Mouse (Mus musculus) liver, adult 2 months (tissue): Measurements from ENCODE around the gene Gm3099. TPM values are rescaled to one million over a fixed set of nuclear protein-coding genes. Genes with fewer than 3 reads are reported as not detected.
"Not testable (repeated sequence)": the region's sequence is repeated elsewhere in the genome, so short reads cannot be mapped to it uniquely, and the experiment has no call there.

Experiments
- DNase-seq: peaks from one replicate; pipeline ENCODE4 v3.0.0-alpha.2; 2011; ENCODE audit warnings: low read depth, low spot score; ENCODE audit errors: extremely low read depth
- H3K27ac ChIP-seq: fragments of 200-500 bp; replicated peaks from 2 replicates; pipeline ENCODE4 v1.5.1; 2012; ENCODE audit warnings: low read depth, mild to moderate bottlenecking, control low read depth, inconsistent platforms, low read length; ENCODE audit not compliant: insufficient read depth
- H3K27me3 ChIP-seq: fragments of 200-500 bp; 2 replicates; pipeline ENCODE4 v1.6.1; 2012; ENCODE audit warnings: mild to moderate bottlenecking, moderate library complexity, low read length, inconsistent platforms; ENCODE audit not compliant: control insufficient read depth, insufficient read depth
- H3K36me3 ChIP-seq: fragments of 200-500 bp; 2 replicates; pipeline ENCODE4 v1.6.1; 2012; ENCODE audit warnings: low read length, inconsistent platforms; ENCODE audit not compliant: control insufficient read depth, insufficient read depth
- H3K4me1 ChIP-seq: fragments of 200-500 bp; 2 replicates; pipeline ENCODE4 v1.6.1; 2011; ENCODE audit warnings: low read length; ENCODE audit not compliant: control insufficient read depth, insufficient read depth
- H3K4me3 ChIP-seq: fragments of 200-500 bp; 2 replicates; pipeline ENCODE4 v1.5.1; 2011; ENCODE audit warnings: low read depth, mild to moderate bottlenecking, control low read depth, low read length, moderate library complexity; ENCODE audit not compliant: insufficient read depth
- H3K79me2 ChIP-seq: fragments of 200-500 bp; 2 replicates; pipeline ENCODE4 v1.6.1; 2012; ENCODE audit warnings: inconsistent platforms, mild to moderate bottlenecking, low read length, moderate library complexity; ENCODE audit not compliant: control insufficient read depth, insufficient read depth
- H3K9ac ChIP-seq: fragments of 200-500 bp; 2 replicates; pipeline ENCODE4 v1.6.1; 2012; ENCODE audit warnings: low read depth, mild to moderate bottlenecking, control low read depth, inconsistent platforms, low read length
- WGBS: fragments of 180-500 bp; shearing (Covaris S2); methylation state at CpG from one replicate; pipeline ENCODE4 v1.1.7; 2018; 5-methylcytosine and 5-hydroxymethylcytosine counted together
- polyA plus RNA-seq: library from polyadenylated mRNA; depleted of rRNA; stranded (reverse); fragments of >200 nt; gene quantifications from 2 replicates; pipeline ENCODE4 v1.2.3, GENCODE M21; 2012; rRNA removed
- total RNA-seq: library from RNA; depleted of rRNA; stranded (reverse); fragments of >200 nt; gene quantifications from 2 replicates; pipeline ENCODE4 v1.2.3, GENCODE M21; 2014; rRNA removed

The Gm3099 gene
- total RNA-seq: not detected in 2 replicates
- not detected in 2 replicates for polyA plus RNA-seq

GRCm38 (mm10) chr14:3998094-3998493 lies at the start of gene Gm3099:
Gm3099 (plus strand) TSS chr14:3998394.
- DNase-seq, H3K27me3 ChIP-seq, H3K4me1 ChIP-seq, H3K27ac ChIP-seq, H3K4me3 ChIP-seq, H3K79me2 ChIP-seq, H3K9ac ChIP-seq, H3K36me3 ChIP-seq: not testable (repeated sequence)
- WGBS: 69% methylated on average over 1 of the region's 3 CpGs

- not testable (repeated sequence) for H3K27ac ChIP-seq, H3K79me2 ChIP-seq, H3K27me3 ChIP-seq, H3K36me3 ChIP-seq, H3K9ac ChIP-seq, H3K4me3 ChIP-seq, H3K4me1 ChIP-seq, DNase-seq
- WGBS: no CpG with 5 or more reads among the region's 2 CpGs
These were observed 34.9 kb upstream of the Gm3099 start, which contains the start of gene Gm3095 for GRCm38 (mm10) chr14:3963247-3963646. Gm3095 (plus strand) TSS chr14:3963547.

- H3K27ac ChIP-seq, H3K79me2 ChIP-seq, H3K4me1 ChIP-seq, H3K4me3 ChIP-seq, DNase-seq, H3K9ac ChIP-seq, H3K36me3 ChIP-seq, H3K27me3 ChIP-seq: not testable (repeated sequence)
- WGBS: 78% methylated on average over 1 of the region's 3 CpGs
These were observed 25.4 kb downstream of the Gm3099 start, which contains the start of gene Gm5796 for GRCm38 (mm10) chr14:4023641-4024040. Gm5796 (plus strand) TSS chr14:4023941.

Other genes with a start within 250 kb of the Gm3099 start
- not detected in 2 replicates for gene Gm3002, start 188.3 kb upstream of the Gm3099 start, total RNA-seq
- gene Gm3002, start 188.3 kb upstream of the Gm3099 start, polyA plus RNA-seq: not detected in 2 replicates
- gene Gm3033, start 152.1 kb upstream of the Gm3099 start, total RNA-seq: not detected in 2 replicates
- gene Gm3033, start 152.1 kb upstream of the Gm3099 start, polyA plus RNA-seq: not detected in 2 replicates
- not detected in 2 replicates for gene Gm2916, start 114.2 kb upstream of the Gm3099 start, total RNA-seq
- gene Gm2916, start 114.2 kb upstream of the Gm3099 start, polyA plus RNA-seq: not detected in 2 replicates
- not detected in 2 replicates for gene Gm3029, start 66.6 kb upstream of the Gm3099 start, total RNA-seq
- gene Gm3029, start 66.6 kb upstream of the Gm3099 start, polyA plus RNA-seq: not detected in 2 replicates
- not detected in 2 replicates for gene Gm3095, start 34.8 kb upstream of the Gm3099 start, total RNA-seq
- not detected in 2 replicates for gene Gm3095, start 34.8 kb upstream of the Gm3099 start, polyA plus RNA-seq
- not detected in 2 replicates for gene Gm5796, start 25.5 kb downstream of the Gm3099 start, total RNA-seq
- gene Gm5796, start 25.5 kb downstream of the Gm3099 start, polyA plus RNA-seq: not detected in 2 replicates
- not detected in 2 replicates for gene Gm3115, start 85.7 kb downstream of the Gm3099 start, total RNA-seq
- gene Gm3115, start 85.7 kb downstream of the Gm3099 start, polyA plus RNA-seq: not detected in 2 replicates
- gene Gm8108, start 112.1 kb downstream of the Gm3099 start, total RNA-seq: not detected in 2 replicates
- gene Gm8108, start 112.1 kb downstream of the Gm3099 start, polyA plus RNA-seq: not detected in 2 replicates
- gene Gm3127, start 166.6 kb downstream of the Gm3099 start, total RNA-seq: not detected in 2 replicates
- not detected in 2 replicates for gene Gm3127, start 166.6 kb downstream of the Gm3099 start, polyA plus RNA-seq
- not detected in 2 replicates for gene Gm2974, start 184.2 kb downstream of the Gm3099 start, total RNA-seq
- not detected in 2 replicates for gene Gm2974, start 184.2 kb downstream of the Gm3099 start, polyA plus RNA-seq